Mouse (Mus musculus) cerebellum, adult 2 months (tissue): ENCODE data around the gene Sumo2. TPM values are rescaled to one million over a fixed set of nuclear protein-coding genes. Genes with fewer than 3 reads are reported as not detected.
"Not testable (repeated sequence)": the region's sequence is repeated elsewhere in the genome, so short reads cannot be mapped to it uniquely, and the experiment has no call there.

Experiments
- DNase-seq, 2 experiments: peaks; one replicate each; pipeline ENCODE4 v3.0.0; 2021
- H3K27ac ChIP-seq: fragments of 200-500 bp; 2 replicates; pipeline ENCODE4 v1.5.1; 2012; ENCODE audit warnings: low read length, control low read depth, inconsistent platforms; ENCODE audit not compliant: insufficient read depth
- H3K27me3 ChIP-seq: fragments of 200-500 bp; 2 replicates; pipeline ENCODE4 v1.6.1; 2012; ENCODE audit warnings: inconsistent platforms, mild to moderate bottlenecking, low read length, moderate library complexity; ENCODE audit not compliant: control insufficient read depth, insufficient read depth
- H3K4me1 ChIP-seq: fragments of 200-500 bp; 2 replicates; pipeline ENCODE4 v1.6.1; 2011; ENCODE audit warnings: low read length; ENCODE audit not compliant: control insufficient read depth, insufficient read depth
- H3K4me3 ChIP-seq: fragments of 200-500 bp; replicated peaks from 2 replicates; pipeline ENCODE3; 2011; ENCODE audit warnings: mild to moderate bottlenecking, low read depth, low read length, control low read depth; ENCODE audit not compliant: insufficient read depth
- CTCF ChIP-seq: fragments of 200-500 bp; IDR thresholded peaks from 2 replicates; pipeline ENCODE4 v1.5.1; 2011; ENCODE audit warnings: low read depth, mild to moderate bottlenecking, control low read depth, low read length, moderate library complexity, borderline replicate concordance; ENCODE audit not compliant: insufficient read depth
- POLR2A ChIP-seq: fragments of 200-500 bp; IDR thresholded peaks from 2 replicates; pipeline ENCODE4 v1.6.1; 2011; ENCODE audit warnings: low read length, control low read depth, borderline replicate concordance; ENCODE audit not compliant: insufficient read depth
- WGBS: fragments of 180-500 bp; shearing (Covaris S2); methylation state at CpG from one replicate; pipeline ENCODE4 v1.1.7; 2018; 5-methylcytosine and 5-hydroxymethylcytosine counted together
- polyA plus RNA-seq: library from polyadenylated mRNA; depleted of rRNA; stranded (reverse); fragments of >200 nt; gene quantifications from 2 replicates; pipeline ENCODE4 v1.2.3, GENCODE M21; 2012

Sumo2 gene
- polyA plus RNA-seq, 1 experiment, result 260 TPM

GRCm38 (mm10) chr11:115563406-115563805 is 27.3 kb upstream of the Sumo2 start:
- Histone ChIP-seq H3K4me3 (peak overlapping the region; percentile 89), H3K4me1 (no peaks in the 10 kb centered on the region), H3K27me3 (no peaks in the 10 kb centered on the region), H3K27ac (peak overlapping the region; percentile 93; the same call in 1 of the 2 replicates)
- 23% methylated on average over 4 of the region's 4 CpGs for WGBS
- 0 out of 2 replicates have a peak, but pooled peaks have one; percentile 2 for TF ChIP-seq CTCF
- no peak for TF ChIP-seq POLR2A
- DNase-seq, result peak in 1 of 2 experiments; percentile 39

DNA sequence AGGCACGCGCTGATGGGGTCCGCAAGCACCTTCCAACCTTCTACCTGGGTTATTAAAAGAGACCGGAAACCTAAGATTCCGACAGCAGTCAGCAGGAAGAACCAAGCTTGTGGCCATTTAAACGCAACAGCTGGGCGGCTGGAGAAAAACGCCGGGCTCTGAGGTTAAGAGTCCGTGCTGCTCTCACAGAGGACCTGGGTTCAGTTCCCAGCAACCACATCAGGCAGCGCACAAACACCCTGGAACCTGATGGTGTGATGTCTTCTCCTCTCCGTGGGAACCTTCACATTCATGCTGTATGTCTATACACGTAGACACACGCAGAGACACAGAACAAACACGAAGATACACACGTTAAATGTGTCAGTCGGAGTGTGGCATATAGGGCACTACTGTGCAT is 19.6 kb upstream of the Sumo2 start:
- 85% methylated on average over 17 of the region's 17 CpGs for WGBS
- Histone ChIP-seq H3K27me3 (no peaks in the 10 kb centered on the region), H3K27ac (no peak overlapping the region), H3K4me1 (no peaks in the 10 kb centered on the region), H3K4me3 (no peak overlapping the region)
- TF ChIP-seq CTCF (no peak), POLR2A (no peak)
- no peak for DNase-seq

- no peak for DNase-seq
- Histone ChIP-seq H3K27ac (no peak overlapping the region), H3K27me3 (no peaks in the 10 kb centered on the region), H3K4me3 (no peak overlapping the region), H3K4me1 (no peaks in the 10 kb centered on the region)
- 58% methylated on average over 4 of the region's 4 CpGs for WGBS
- TF ChIP-seq CTCF (peak; percentile 6; the same call in 1 of the 2 replicates), POLR2A (no peak)
Observed at GRCm38 (mm10) chr11:115552783-115553182, 16.7 kb upstream of the Sumo2 start.

DNA sequence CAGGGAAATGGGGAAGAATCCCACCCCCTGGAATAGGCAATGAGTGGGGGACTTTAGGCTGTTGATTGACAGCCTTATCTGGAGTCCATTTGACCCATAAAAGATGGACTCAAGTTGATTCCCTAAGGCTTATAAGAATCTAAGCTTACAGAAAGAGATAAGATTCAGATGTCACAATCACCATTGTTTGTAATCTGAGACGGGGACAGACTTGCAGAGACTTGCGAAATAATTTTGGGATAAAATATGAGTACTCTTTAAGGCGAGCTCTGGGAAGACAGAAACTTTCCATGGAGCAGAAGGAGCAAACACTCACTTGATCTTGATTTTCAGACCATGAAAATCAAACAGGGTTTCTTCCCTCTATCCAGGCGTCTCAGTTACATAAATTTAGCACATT is 7.5 kb upstream of the Sumo2 start:
- TF ChIP-seq CTCF, result no peak
- no peak for TF ChIP-seq POLR2A
- WGBS, result 87% methylated on average over 4 of the region's 4 CpGs
- no peaks in the 10 kb centered on the region for H3K27me3 ChIP-seq
- no peaks in the 10 kb centered on the region for H3K4me1 ChIP-seq
- no peak overlapping the region for H3K4me3 ChIP-seq
- no peak for DNase-seq
- H3K27ac ChIP-seq, result no peak overlapping the region

- WGBS, result 63% methylated on average over 2 of the region's 2 CpGs
- DNase-seq, result no peak
- Histone ChIP-seq H3K4me3 (no peak overlapping the region), H3K27ac (no peak overlapping the region), H3K27me3 (no peaks in the 10 kb centered on the region), H3K4me1 (peaks cover 4% of the 10 kb centered on the region; the same call in 1 of the 2 replicates)
- TF ChIP-seq POLR2A, result no peak
- TF ChIP-seq CTCF, result no peak
Observed at GRCm38 (mm10) chr11:115538045-115538444, 2.0 kb upstream of the Sumo2 start.

DNA sequence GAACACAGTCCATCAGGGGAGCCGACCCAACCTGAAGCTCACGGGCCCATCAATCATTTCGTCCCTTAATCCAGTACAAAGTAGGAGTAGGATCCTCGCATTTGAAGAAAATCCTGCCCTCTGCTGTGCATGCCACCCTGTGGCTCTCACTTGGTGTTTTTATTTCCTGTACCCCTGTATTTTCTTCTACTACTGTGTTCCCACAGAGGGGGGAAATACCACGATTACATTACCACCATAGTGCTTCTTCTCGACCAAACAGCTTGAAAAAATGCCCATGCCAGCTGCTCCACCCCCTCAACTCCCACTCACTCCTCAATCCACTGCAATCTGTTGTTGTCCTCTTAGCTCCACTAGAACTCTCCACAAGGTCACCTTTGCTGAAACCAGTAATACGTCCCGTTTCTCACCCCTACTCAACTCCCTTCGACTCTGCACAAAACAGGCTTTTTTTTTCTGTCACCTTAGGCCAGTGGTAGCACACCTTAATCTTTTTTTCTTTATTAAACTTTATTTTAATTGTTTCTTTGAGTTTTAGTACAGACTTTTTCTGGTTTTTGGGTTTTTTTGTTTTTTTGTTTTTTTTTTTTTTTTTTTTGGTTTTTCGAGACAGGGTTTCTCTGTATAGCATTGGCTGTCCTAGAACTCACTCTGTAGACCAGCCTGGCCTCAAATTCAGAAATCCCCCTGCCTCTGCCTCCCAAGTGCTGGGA is 936 bp upstream of the Sumo2 start:
- TF ChIP-seq POLR2A (no peak), CTCF (no peak)
- H3K27me3 ChIP-seq, result no peaks in the 10 kb centered on the region
- peak overlapping the region; percentile 83 for H3K27ac ChIP-seq
- 65% methylated on average over 10 of the region's 10 CpGs for whole genome bisulfite sequencing
- H3K4me3 ChIP-seq, result peak overlapping the region; percentile 61
- DNase-seq, result no peak
- H3K4me1 ChIP-seq, result peaks cover 6% of the 10 kb centered on the region; the same call in 1 of the 2 replicates

DNA sequence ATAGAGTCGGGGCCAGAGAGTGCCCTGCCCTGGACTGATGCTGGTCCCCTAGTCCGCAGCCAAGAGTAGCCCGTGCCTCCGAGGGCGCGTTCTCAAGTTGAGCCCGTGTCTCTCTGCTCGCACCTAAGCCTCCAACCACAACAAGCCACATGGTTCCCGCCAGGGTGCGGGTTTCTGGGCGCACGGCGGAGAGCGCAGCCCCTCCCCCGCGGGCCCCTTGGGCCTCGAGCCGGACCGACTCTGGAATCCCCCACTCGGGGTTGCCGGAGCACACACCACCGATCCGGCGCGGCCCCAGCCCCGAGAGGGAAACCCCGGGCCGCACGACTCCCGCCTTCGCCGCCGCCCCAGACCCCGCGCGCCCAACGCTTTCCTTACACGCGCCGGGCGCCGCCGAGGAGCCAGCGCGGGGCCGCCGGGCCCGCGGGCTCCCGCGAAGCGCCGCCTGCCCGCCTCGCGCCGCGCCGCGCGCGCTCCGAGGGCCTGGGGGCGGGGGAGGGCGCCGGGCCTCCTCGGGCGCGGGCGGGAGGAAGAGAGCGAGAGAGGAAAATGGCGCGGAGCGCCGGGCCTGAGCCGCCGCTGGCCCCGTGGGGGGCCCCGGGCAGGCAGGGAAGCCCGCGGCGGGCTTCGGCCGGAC is 557 bp downstream of the Sumo2 start:
- DNase-seq, result peak; percentile 68 to 73
- H3K4me1 ChIP-seq, result peaks cover 6% of the 10 kb centered on the region; the same call in 1 of the 2 replicates
- no peaks in the 10 kb centered on the region for H3K27me3 ChIP-seq
- WGBS, result 1% methylated on average over 82 of the region's 84 CpGs
- H3K4me3 ChIP-seq, result peak overlapping the region; percentile 92
- peak overlapping the region; percentile 94 for H3K27ac ChIP-seq
- no peak for TF ChIP-seq POLR2A
- no peak for TF ChIP-seq CTCF

- DNase-seq, result no peak
- H3K4me1 ChIP-seq, result peaks cover 6% of the 10 kb centered on the region; the same call in 1 of the 2 replicates
- 3% methylated on average over 11 of the region's 11 CpGs for WGBS
- H3K27ac ChIP-seq, result peak overlapping the region; percentile 88
- H3K4me3 ChIP-seq, result peak overlapping the region; percentile 92
- TF ChIP-seq CTCF, result no peak
- TF ChIP-seq POLR2A, result no peak
- H3K27me3 ChIP-seq, result no peaks in the 10 kb centered on the region
Observed at GRCm38 (mm10) chr11:115534759-115535371, 1.2 kb downstream of the Sumo2 start.

DNA sequence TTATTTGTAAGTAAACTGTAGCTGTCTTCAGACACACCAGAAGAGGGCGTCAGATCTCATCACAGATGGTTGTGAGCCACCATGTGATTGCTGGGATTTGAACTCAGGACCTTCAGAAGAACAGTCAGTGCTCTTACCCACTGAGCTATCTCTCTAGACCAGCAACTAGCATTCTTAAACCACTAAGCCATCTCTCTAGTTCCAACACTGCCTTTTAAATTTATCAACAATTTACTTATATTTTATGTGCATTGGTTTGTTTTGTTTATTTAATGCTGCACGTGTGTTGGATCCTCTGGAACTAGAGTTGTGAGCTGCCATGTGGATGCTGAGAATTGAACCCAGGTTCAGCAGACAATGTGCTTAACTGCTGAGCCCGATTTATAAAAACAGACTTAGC is 9.6 kb downstream of the Sumo2 start:
- not testable (repeated sequence) for DNase-seq
- WGBS, result 83% methylated on average over 3 of the region's 3 CpGs

More for the DNA sequence above, 9.6 kb downstream of the Sumo2 start:
- not testable (repeated sequence) for H3K27me3 ChIP-seq, H3K4me1 ChIP-seq, H3K4me3 ChIP-seq, H3K27ac ChIP-seq
